Mouse (Mus musculus): ENCODE measurements around the gene Prdx5. TPM values are rescaled to one million over a fixed set of nuclear protein-coding genes. Genes with fewer than 3 reads are reported as not detected.
A peak's percentile ranks its signal among the peaks of the same experiment; 100 is the strongest.

The Prdx5 gene
- polyA plus RNA-seq, 1 experiment from 2014 or later = 191 TPM

DNA sequence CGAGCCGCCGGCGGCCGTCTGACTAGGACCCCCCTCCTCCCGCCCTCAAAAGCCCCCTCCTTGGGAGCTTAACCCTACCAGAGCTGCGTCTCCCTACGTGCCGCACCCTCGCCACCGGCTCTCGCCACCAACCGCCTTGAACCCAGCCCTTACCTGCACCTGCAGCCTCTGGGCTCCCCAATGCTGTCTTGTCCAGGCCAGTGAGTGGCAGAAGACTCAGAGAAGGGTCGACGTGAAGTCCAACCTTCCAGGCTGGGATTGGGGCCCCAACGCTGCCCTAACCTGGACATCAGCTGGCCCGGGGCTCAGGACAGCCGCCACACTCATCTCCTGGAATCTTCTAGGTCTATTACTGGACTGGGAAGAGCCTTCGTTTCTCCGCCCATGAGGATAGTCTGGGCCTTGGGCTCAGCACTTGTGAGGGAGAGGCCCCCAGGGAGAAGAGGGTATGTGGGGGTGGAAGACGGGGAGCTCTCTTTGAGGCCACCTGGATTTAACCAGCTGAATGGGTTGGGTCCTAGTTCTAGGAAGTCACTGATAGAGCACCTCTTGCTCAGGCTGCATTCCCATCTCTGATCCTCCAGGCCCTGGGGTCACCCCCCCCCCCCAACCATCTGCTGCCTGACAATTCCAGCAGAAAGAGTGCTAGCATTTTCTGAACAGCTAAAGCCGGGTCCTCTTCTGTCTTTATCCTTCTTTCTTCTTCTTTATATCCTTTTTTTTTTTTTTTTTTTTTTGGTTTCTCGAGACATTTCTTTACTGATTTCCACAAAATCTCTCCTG is 24.5 kb upstream of the Prdx5 start, which contains the start of gene Kcnk4:
Gene Kcnk4 (minus strand): TSS at position 321 of the 783 bp plus-strand sequence.
- Histone ChIP-seq H3K27me3 (peaks cover 78% of the 10 kb centered on the region), H3K9me3 (no peaks in the 10 kb centered on the region), H3K36me3 (no peaks in the 10 kb centered on the region), H3K9ac (replicated peaks) (peak within 1 kb of the TSS; percentile 37; the same call in 1 of the 2 replicates), H3K4me3 (peak within 1 kb of the TSS; percentile 38), H3K27ac (replicated peaks) (no peak within 1 kb of the TSS), H3K4me1 (peaks cover 16% of the 10 kb centered on the region), H3K4me2 (replicated peaks) (peak within 1 kb of the TSS; percentile 53)
- 9% methylated on average over 23 of the region's 23 CpGs for WGBS
- 0 out of 2 replicates have a peak, but pooled peaks have one; percentile 34 for ATAC-seq (ENCODE audit: low FRiP score, low read depth)

DNA sequence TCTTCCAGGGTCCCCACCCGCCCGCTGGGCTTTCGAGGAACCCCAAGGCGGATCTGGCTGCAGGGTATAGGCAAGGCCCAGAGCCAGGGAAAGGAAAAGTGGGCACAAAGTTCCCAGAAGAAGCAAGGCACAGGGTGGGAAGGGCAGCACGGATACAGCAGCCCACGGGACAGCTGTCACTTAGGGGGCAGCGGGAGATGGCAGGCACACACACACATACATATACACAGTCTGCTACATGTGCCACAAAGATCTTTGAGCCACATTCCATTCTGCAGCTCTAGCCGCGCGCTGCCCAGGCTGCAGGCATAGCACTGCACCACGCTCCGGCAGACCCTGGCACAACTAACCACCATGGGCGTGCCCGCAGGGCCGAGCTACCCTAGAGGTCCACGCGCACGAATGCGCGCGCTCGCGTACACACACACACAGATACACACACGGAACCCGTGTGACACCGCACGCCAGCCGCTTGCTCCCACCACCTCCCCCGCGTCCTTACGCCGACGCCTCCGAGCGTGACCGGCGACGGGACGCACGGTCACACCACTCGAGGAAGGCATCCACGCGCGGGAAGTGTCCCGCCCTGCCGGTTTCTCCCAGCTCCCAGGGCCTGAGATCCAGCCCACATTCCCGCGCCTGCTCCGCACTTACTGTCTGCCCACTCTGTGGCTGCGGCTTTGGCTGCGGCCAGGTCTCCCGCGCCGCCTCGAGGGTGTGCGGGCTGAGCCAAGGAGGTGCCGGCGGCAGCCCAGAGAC is 23.7 kb upstream of the Prdx5 start:
- ATAC-seq (ENCODE audit: low FRiP score, low read depth) = 0 out of 2 replicates have a peak, but pooled peaks have one; percentile 16

DNA sequence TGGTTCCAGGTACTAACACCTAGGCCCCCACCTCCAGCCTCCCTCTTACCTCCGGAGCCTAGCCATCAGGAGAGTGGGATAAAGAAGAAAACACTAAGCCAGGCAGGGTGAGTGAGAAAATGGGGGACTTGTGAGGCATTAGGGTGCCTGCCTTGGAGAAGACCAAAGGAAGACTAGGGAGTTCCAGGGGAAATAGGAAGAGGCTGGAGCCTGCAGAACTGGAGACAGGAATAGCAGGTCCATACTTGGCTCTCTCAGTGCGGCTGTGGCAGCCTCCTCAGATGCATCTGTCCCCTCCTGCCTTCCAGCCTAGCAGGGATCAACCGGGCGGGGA is 23.2 kb upstream of the Prdx5 start:
- Histone ChIP-seq H3K9ac (replicated peaks) (no peak overlapping the region), H3K9me3 (no peaks in the 10 kb centered on the region), H3K4me3 (0 out of 2 replicates have a peak overlapping the region, but pooled peaks have one; percentile 38), H3K4me1 (peaks cover 12% of the 10 kb centered on the region), H3K4me2 (replicated peaks) (no peak overlapping the region), H3K27me3 (peaks cover 86% of the 10 kb centered on the region), H3K27ac (replicated peaks) (no peak overlapping the region), H3K36me3 (no peaks in the 10 kb centered on the region)
- no peak for ATAC-seq (ENCODE audit: low FRiP score, low read depth)
- 17% methylated on average over 4 of the region's 4 CpGs for WGBS

More for the DNA sequence above, 23.7 kb upstream of the Prdx5 start:
- 4% methylated on average over 57 of the region's 58 CpGs for WGBS
- peaks cover 12% of the 10 kb centered on the region for H3K4me1 ChIP-seq
- H3K9ac ChIP-seq (replicated peaks) = peak overlapping the region; percentile 37; the same call in 1 of the 2 replicates
- H3K4me2 ChIP-seq (replicated peaks) = peak overlapping the region; percentile 53
- peak overlapping the region; percentile 38 for H3K4me3 ChIP-seq
- H3K27ac ChIP-seq (replicated peaks) = no peak overlapping the region
- H3K36me3 ChIP-seq = no peaks in the 10 kb centered on the region
- no peaks in the 10 kb centered on the region for H3K9me3 ChIP-seq
- peaks cover 83% of the 10 kb centered on the region for H3K27me3 ChIP-seq

DNA sequence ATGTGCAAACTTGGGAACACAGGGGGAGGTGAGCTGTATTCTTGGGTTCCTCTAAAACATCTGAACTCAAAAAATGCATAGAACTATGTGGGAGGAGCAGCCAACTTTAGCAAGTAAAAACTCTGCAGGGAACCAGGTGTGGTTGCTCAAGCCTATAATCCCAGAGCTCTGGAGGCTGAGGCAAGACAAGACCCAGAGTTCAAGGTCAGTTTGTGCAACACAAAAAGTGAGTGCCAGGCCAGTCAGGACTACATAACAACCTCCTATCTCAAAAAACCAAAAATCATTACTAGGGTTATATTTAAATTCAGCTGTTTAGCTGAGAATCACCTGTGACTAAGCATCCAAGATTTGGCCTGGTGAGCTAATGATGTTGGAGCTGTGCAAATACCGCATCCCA is 22.1 kb upstream of the Prdx5 start:
- H3K36me3 ChIP-seq = no peaks in the 10 kb centered on the region
- 65% methylated on average over 1 of the region's 1 CpGs for WGBS
- H3K27me3 ChIP-seq = peaks cover 92% of the 10 kb centered on the region
- H3K9ac ChIP-seq (replicated peaks) = no peak overlapping the region
- H3K4me2 ChIP-seq (replicated peaks) = no peak overlapping the region
- no peak overlapping the region for H3K4me3 ChIP-seq
- no peaks in the 10 kb centered on the region for H3K9me3 ChIP-seq
- H3K4me1 ChIP-seq = peaks cover 15% of the 10 kb centered on the region
- no peak overlapping the region for H3K27ac ChIP-seq (replicated peaks)
- ATAC-seq (ENCODE audit: low FRiP score, low read depth) = no peak

DNA sequence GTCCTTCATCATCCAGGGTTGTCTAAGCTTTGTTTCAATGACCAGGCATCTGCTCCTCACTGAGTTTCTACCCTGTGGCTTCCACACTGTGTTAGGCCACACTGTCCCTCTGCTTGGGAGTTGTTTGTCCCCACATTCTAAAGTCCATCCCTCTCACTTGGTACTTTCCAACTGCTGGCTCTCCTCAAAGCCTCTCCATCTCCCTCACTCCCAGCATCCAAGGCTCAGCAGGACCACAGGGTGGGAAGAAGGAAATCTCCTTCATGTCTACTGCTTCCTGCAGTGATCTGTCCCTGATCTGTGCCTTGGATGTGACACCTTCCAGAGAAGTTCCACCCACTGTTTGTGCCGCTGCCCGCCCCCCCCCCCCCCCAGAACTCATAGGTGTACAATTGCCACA is 21.1 kb upstream of the Prdx5 start:
- H3K36me3 ChIP-seq = no peaks in the 10 kb centered on the region
- H3K27me3 ChIP-seq = peaks cover 97% of the 10 kb centered on the region
- no peak overlapping the region for H3K9ac ChIP-seq (replicated peaks)
- H3K4me2 ChIP-seq (replicated peaks) = no peak overlapping the region
- peaks cover 21% of the 10 kb centered on the region for H3K4me1 ChIP-seq
- H3K27ac ChIP-seq (replicated peaks) = no peak overlapping the region
- no peaks in the 10 kb centered on the region for H3K9me3 ChIP-seq
- 0% methylated on average over 1 of the region's 2 CpGs for WGBS
- H3K4me3 ChIP-seq = no peak overlapping the region
- ATAC-seq (ENCODE audit: low FRiP score, low read depth) = no peak

DNA sequence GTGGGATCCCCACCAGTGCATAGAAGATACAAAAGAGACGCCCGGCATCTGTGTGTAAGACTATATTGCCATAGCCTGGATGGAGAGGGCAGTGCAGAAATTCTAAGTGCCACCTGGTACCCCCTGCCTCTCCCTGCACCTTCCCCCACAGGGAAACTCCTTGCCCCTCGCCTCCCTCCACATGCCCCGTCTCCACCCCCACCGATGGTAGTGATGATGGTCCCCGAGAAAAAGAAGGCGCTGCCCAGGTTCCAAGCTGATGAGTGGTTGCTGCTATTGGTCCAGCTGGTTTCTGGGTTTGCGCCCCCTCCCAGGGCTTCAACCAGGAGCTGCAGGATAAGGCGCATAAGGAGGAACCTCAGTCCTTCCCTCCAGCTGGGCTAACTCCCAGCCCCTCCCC is 18.2 kb upstream of the Prdx5 start:
- Histone ChIP-seq H3K27me3 (peaks cover 97% of the 10 kb centered on the region), H3K4me2 (replicated peaks) (no peak overlapping the region), H3K4me3 (no peak overlapping the region), H3K27ac (replicated peaks) (no peak overlapping the region), H3K36me3 (no peaks in the 10 kb centered on the region), H3K9me3 (no peaks in the 10 kb centered on the region), H3K9ac (replicated peaks) (no peak overlapping the region), H3K4me1 (peaks cover 23% of the 10 kb centered on the region; the same call in 1 of the 2 replicates)
- no peak for ATAC-seq (ENCODE audit: low FRiP score, low read depth)
- WGBS = 6% methylated on average over 9 of the region's 9 CpGs

DNA sequence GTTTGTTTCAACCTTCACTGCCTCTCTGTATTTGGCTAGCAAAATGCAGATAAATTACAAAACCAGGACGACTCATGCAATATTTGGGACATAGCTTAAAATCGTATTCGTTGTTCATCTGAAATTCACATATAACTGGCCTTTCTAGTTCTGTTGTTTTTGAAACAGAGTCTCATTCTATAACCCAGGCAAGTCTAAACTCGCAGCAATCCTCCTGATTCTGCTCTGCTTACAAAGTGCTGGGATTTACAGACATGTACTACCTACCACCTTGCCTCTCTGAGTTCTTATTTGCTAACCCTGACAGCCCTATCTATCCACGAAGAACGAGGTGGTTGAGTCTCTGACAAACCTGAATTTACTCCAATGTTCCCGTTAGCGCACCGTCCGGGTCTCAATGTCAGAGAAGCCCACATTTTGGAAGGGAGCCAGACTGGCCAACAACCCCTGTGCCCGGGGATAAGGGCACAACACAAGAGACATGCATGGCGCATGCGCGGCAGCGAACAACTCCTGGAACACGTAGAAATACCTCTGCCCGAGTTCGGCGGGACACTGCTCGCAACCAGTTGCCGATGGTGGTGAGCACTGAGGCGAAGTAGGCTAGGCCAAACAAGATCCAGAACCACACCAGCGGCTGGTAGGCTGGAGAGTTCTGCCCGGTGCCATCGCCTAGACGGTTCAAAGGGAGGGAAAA is 16.8 kb upstream of the Prdx5 start:
- ATAC-seq (ENCODE audit: low FRiP score, low read depth) = no peak
- no peaks in the 10 kb centered on the region for H3K9me3 ChIP-seq
- WGBS = 10% methylated on average over 26 of the region's 26 CpGs
- peak overlapping the region; percentile 37 for H3K4me2 ChIP-seq (replicated peaks)
- no peak overlapping the region for H3K27ac ChIP-seq (replicated peaks)
- H3K27me3 ChIP-seq = peaks cover 94% of the 10 kb centered on the region
- no peak overlapping the region for H3K9ac ChIP-seq (replicated peaks)
- peak overlapping the region; percentile 24 for H3K4me3 ChIP-seq
- H3K4me1 ChIP-seq = peaks cover 30% of the 10 kb centered on the region
- no peaks in the 10 kb centered on the region for H3K36me3 ChIP-seq

DNA sequence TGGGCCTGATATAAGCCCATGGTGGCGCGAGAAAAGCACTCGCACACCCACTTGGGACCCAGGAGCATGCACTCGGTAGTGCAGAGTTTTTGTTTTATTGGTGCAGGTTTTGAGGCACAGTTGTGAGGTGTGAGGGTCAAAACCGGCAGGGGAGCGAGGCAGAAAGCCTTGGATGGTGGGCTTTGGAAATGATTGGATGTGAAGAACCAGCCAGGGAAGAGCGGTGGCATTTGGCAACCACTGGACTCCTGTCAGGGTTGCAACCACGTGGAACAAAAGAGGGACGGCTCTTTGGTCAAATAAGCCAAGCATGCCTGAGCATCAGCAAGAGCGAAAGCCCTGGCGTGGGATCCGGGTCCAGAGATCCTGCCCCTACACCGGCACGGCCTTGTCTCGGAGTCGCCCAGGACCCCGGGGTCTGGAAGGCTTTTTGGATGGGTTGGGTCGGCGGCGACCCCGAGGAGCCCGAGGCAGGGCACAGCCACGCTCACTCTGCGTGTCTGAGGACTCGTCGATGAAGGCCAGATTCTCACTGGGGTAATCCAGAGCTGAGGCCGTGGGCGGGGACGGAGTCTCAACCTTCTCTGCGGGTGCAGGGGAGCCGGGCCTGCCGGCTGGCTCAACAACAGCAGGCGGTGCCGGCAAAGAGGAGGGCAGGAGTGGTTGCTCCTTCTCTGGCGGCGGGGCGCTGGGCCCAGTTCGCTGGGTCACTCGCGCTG is 15.9 kb upstream of the Prdx5 start:
- no peak overlapping the region for H3K27ac ChIP-seq (replicated peaks)
- 0 out of 2 replicates have a peak overlapping the region, but pooled peaks have one; percentile 4 for H3K4me3 ChIP-seq
- ATAC-seq (ENCODE audit: low FRiP score, low read depth) = no peak
- H3K9me3 ChIP-seq = no peaks in the 10 kb centered on the region
- H3K4me2 ChIP-seq (replicated peaks) = 0 out of 2 replicates have a peak overlapping the region, but pooled peaks have one; percentile 11
- H3K4me1 ChIP-seq = peaks cover 33% of the 10 kb centered on the region
- no peaks in the 10 kb centered on the region for H3K36me3 ChIP-seq
- 4% methylated on average over 35 of the region's 40 CpGs for WGBS
- peaks cover 85% of the 10 kb centered on the region for H3K27me3 ChIP-seq
- no peak overlapping the region for H3K9ac ChIP-seq (replicated peaks)

DNA sequence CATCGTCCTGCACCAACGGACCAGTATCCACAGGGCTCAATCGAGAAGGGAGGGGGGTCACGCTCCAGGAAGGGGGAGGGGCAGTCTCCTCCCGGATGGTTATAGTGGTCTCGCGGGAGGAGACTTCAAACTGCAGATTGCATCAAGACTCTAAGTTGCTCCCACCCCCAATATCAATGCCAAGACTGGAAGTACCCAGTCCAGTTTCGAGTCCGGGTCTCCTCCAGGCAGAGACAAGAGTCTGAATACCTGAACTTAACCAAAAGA is 15.3 kb upstream of the Prdx5 start, which contains the start of gene Catsperz:
Gene Catsperz (minus strand): TSS at position 74 of the 267 bp plus-strand sequence.
- Histone ChIP-seq H3K4me2 (replicated peaks) (peak within 1 kb of the TSS; percentile 11; the same call in 1 of the 2 replicates), H3K4me3 (peak within 1 kb of the TSS; percentile 15; the same call in 1 of the 2 replicates), H3K36me3 (no peaks in the 10 kb centered on the region), H3K27ac (replicated peaks) (no peak within 1 kb of the TSS), H3K9me3 (no peaks in the 10 kb centered on the region), H3K27me3 (peaks cover 80% of the 10 kb centered on the region), H3K4me1 (peaks cover 39% of the 10 kb centered on the region), H3K9ac (replicated peaks) (no peak within 1 kb of the TSS)
- WGBS = 4% methylated on average over 9 of the region's 9 CpGs
- no peak for ATAC-seq (ENCODE audit: low FRiP score, low read depth)

DNA sequence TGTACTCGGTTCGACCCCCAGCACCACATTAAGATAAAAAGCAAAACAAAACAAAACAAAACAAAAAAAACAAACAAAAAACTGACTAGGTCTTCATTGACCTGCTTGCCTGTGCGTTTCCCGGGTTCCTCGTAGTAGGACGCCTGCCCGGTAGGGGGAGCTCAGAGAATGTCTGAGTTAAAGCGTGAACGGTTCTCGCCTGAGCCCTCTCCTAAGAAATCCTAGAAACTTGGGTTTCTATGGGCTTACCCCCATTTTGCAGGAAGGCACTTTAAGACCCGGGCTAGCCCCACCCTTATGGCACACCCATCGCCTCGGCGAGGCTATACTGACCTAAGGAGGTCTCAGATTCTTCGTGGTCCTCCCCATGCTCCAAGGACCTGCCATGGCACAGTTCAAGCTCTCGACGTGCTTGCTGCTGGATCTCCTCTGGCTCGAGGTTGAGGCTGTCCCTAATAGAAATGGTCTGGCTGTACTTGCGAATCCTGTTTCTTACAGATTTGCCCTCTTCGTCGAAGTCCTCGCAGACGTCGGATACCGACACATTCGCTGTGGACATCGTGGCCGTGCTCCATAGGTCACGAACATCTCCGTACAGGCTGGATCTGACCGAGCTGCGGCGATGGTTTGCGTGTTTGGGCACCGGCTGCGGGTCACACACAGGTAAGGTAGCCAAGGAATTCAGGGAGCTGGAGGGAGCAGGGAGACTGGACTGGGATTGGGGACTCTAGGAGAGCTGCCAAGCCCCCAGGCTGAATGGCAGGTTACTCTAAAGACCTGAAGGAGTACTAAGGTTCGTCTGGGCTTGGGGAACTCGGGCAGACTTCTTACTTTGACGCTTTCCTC is 14.8 kb upstream of the Prdx5 start:
- Histone ChIP-seq H3K36me3 (no peaks in the 10 kb centered on the region), H3K4me3 (peak overlapping the region; percentile 15; the same call in 1 of the 2 replicates), H3K9me3 (no peaks in the 10 kb centered on the region), H3K4me2 (replicated peaks) (peak overlapping the region; percentile 1; the same call in 1 of the 2 replicates), H3K4me1 (peaks cover 44% of the 10 kb centered on the region), H3K27me3 (peaks cover 76% of the 10 kb centered on the region), H3K27ac (replicated peaks) (no peak overlapping the region), H3K9ac (replicated peaks) (no peak overlapping the region)
- whole genome bisulfite sequencing = 4% methylated on average over 39 of the region's 39 CpGs
- ATAC-seq (ENCODE audit: low FRiP score, low read depth) = no peak
